Mouse (Mus musculus) kidney, adult 11 months (tissue): ENCODE measurements around the gene Tmem175.
"Not testable (repeated sequence)": the region's sequence is repeated elsewhere in the genome, so short reads cannot be mapped to it uniquely, and the experiment has no call there.

Source experiments
- DNase-seq: peaks from one replicate; pipeline ENCODE4 v3.0.0; 2022

Tmem175 gene

GRCm38 (mm10) chr5:108629634-108630483, at the start of gene Tmem175, which contains the start of gene Gak:
Gene Tmem175, plus strand, starts transcription at chr5:108629770.
Gene Gak, minus strand, starts transcription at chr5:108629755.
- peak; percentile 91 for DNase-seq

DNA sequence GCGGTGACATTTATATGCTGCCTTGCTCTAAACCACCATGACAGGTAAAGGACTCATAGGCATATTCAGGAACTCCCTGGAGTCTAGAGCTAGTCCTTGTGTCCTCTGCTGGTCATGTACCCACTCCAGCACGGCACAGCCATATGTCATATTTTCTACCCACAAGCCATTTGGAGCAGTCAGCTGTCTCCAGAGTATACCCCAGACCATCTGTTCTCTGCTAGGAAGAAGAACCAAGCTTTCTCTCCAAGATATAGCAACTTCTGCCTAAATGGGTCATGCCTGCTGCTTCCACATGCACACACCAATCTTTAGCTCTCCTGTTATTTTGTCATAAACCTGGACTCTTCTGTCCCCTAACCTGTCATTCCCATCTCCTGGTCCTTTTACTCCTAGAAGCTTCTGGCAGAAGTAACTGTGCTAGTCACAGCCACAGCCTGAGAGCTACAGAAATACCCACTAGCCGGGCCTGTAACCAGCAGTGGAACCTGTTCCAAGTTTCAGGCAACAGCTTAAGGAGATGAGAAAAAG, 48.1 kb upstream of the Tmem175 start:
- DNase-seq = no peak

DNA sequence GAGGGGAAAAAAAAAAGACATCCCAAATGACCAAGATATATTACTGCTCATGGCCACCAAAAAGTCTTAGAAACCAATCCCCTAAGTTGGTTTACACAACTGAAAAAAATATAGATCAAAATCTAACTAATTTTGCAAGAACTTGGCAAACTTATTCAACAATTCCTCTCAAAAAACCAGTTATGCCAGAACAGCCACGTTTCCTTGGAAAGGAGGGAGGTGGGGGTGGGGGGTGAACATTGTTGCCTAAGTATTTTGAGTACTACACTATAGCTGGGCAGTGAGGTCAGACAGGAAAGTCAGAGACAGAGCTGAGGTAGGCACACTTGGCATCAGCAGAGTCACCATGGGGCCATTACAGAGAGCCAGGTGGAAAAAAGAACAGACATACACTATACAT, 29.6 kb upstream of the Tmem175 start:
- DNase-seq = no peak

- no peak for DNase-seq
These were observed 27.0 kb upstream of the Tmem175 start for GRCm38 (mm10) chr5:108602537-108602936.

DNA sequence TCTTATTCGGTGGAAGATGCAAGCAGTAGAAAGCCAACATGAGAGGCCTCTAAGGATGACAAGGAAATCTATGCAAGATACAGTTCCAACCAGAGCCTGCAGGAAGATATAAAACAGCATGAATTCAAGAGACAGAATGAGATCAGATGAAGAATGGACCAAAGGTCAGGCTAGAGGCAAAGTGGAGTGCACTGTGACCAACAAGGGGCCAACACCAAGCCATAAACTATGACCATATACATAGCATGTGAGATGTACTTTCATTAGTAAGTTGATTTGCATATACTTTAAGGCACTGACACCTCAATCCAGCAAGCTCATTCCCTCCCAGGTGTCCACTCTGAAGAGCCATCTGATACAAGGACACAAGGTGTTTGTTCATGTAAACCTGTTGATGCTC, 19.1 kb upstream of the Tmem175 start:
- DNase-seq = no peak

DNA sequence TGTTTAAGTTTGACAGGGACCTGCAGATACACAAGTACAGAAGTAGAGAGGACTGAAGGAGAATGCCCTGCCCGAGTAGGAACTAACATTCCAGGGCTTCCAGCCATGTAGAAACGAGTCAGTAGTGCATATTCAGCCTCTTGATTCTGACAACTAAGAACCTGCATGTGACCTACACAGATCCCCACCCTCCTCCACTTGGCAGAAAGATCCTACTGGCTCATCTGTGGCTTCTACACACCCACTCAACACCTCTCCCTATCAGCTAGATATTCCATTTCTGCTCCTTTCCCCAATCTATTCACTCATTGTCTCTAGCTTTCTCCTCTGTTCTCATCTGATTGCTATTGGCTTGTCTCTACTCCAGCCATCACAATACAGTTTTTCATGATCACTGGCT, 7.7 kb upstream of the Tmem175 start:
- DNase-seq = no peak

DNA sequence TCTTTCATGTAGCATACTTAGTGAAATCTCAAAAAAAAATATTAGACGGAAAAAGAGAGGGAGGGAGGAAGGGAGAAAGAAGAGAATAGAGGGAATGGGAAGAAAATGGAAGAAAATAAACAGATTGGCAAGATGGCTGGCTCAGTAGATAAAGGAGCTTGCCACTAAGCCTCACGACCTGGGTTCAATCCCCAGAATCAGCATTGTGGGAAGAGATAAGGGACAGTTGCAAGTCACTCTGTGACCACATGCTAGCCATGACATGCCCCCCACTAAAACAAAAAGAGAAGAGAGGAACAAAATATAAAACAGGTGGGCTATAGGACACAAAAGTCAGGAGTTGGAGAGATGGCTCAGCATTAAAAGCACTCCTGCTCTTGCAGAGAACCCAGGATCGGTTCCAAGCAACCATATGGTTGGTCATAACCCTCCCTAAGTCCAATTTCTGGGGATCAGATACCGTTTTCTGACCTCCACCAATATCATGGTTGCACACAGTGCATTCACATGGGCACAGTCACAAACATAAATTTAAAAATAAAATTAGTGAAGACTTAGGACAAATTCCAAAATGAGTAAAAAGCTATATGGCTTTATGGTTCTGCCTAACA, 3.4 kb upstream of the Tmem175 start:
- DNase-seq = no peak

DNA sequence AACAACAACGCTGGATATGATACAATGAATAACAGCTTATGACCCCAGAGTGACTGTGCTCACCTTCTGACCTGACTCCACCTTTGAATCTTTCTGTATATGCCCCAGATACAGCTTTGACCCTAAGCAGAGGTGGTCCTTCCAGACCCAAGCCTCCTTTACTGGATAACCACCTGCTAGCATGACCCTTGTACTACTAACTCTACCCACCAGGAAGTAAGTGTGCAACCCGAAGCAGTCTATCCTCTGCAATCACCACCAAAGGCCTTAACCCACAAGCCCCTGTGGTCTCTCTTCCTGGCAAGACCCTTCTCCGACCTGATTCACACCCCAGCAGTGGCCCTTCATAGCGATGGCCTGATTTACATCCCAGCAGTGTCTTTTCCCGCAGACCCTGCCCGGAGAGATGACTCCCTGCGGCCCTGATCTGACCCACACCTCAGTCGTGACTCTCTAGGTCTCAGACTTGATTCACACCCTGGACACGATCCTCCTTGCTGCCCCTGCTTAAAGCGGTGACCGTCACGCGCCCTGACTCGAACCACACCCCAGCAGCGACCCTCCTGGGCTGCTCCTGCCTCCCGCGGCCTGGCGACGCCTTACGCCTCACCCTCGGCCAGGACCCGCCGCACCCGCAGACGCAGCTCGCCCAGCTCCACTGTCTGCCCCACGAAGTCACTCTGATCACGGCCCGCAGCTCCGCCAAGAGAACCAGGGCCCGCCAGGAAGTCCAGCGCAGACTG, 508 bp upstream of the Tmem175 start:
- DNase-seq = no peak

DNA sequence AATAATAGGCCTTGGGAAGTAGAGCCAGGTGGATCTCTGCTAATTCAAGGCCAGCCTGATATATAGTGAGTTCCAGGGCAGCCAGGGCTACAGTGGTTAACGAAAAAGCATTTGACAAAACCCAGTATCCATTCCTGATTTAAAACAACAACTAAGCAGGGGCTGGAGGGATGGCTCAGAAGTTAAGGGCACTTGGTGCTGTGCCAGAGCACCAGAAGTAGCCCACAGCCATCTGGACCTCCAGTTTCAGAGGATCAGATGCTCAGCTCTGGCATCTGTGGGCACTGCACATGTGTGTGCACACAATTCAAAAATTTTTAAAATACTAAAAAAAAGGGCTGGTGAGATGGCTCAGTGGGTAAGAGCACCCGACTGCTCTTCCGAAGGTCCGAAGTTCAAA, 4.1 kb downstream of the Tmem175 start:
- DNase-seq = no peak

GRCm38 (mm10) chr5:108634088-108634487, 4.5 kb downstream of the Tmem175 start:
- DNase-seq = not testable (repeated sequence)

DNA sequence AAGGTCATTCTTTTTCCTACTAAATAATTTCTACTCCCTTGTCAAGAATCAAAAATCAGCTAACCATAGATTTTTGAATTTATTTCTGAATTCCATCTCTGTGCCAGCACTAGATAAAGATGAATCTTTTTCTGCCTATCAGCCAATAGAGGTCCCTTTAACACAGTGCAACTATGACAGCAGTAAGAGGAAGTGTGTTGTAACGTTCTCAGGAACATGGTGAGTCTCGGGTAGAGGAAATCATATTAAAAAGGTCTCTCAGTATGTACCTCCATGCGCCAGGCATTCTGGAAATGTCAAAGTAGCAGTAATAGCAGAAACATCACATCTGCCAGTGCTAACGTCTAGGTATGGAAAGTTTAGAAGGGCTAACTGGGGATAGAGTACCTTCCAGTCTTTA, 6.6 kb downstream of the Tmem175 start:
- DNase-seq = no peak

DNA sequence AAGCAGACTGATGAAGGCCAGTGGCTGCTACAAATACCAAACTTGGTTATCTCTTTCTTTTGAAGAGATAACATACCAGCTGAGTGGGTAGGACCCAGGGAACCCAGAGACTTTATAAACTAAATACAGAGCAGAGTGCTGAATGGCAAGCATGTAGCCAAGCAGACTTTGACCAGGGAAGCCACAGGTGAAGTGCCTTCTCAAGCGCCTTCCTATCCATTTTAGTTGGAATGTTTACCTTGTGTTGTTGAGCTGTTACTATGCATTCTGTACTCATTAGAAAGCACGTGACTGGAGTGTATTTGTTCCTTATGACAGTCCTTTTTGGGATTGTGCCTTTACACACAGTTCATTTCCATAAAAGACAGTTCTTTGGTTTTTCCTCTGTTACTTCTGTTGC, 14.1 kb downstream of the Tmem175 start:
- DNase-seq = no peak

- DNase-seq = no peak
These were observed 16.2 kb downstream of the Tmem175 start for GRCm38 (mm10) chr5:108645651-108646342.

- no peak for DNase-seq
These were observed 16.7 kb downstream of the Tmem175 start for GRCm38 (mm10) chr5:108646343-108646660.

GRCm38 (mm10) chr5:108647311-108647710, 17.7 kb downstream of the Tmem175 start:
- no peak for DNase-seq

- no peak for DNase-seq
These were observed 18.4 kb downstream of the Tmem175 start for GRCm38 (mm10) chr5:108647820-108648465.

DNA sequence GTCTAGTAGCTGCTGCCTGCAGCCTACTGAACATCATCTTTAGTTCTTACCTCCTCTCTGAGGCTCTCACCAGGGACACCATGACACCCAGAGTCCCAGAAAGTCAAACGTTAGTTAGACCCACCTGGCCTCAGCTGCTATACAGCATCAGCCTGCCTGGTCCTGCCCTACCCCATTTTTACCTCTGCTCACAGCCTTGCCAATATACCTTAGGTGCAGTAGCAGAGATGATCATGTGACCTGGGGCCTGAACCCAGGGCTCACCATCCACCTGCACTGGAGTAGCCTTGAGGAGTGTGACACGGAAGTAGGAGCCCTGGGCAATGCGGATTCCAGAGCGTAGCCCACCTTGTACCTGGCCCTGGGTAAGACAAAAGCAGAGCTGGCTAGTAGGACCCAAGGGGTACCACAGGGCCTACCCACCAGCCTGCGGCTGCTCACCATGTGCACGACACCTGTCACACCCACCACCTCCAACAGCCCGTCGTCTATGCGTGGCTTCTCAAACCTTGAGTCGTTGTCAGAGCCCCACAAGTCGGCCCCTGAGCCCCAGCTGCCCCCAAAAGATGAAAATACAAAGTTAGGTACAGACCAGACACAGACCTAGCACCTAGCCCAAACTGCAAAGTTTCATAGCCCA, 19.5 kb downstream of the Tmem175 start:
- no peak for DNase-seq

GRCm38 (mm10) chr5:108650341-108650740, 20.8 kb downstream of the Tmem175 start:
- DNase-seq = no peak

DNA sequence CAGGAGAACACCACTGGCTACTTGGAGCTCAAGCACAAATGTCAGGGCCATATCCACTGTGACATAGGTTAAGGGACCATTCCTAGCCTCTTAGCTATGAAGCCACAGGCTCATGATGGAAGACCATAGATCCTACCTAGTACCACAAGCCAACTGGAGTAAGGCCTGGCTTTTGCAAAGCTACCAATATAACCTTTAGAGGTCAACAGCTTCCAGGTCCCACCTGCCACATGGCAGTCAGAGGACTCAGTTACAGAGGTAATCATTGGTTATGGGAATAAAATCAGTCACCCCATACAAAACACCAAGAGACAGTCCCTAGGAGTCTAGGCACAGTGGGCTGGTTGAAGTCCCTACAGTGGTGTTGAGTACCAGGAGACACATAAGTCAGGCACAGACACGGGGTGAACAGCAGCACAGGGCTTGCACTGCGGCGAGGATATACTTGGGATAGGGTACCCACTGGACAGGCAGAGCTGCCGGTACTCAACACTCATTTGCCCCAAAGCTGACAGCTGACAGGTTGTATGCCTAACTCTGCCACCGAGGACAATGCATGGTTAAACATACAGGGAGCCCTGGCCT, 21.7 kb downstream of the Tmem175 start:
- no peak for DNase-seq

DNA sequence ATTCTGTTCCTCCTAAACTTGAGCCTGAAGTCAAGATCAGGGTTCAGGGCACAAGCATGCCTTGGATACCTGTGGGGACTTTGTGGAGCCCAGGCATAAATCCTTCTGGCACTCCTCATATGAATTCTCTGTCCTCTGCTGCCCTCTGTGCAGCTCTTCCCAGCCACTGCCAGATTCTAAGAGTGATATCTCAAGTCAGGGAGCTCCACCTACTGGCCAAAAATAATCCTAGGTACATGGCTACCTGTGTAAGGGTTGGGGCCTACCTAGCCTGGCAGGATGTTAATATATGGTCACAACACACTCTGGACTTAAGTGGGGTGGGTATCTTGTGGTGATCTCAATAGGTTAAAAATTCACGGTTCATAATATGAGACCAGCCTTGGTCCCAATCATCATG, 22.3 kb downstream of the Tmem175 start:
- peak; percentile 73 for DNase-seq

- no peak for DNase-seq
These were observed 23.8 kb downstream of the Tmem175 start for GRCm38 (mm10) chr5:108653341-108653740.
